Mouse (Mus musculus): ENCODE measurements around the gene Sycp1. TPM values are rescaled to one million over a fixed set of nuclear protein-coding genes. Genes with fewer than 3 reads are reported as not detected.

The Sycp1 gene
- polyA plus RNA-seq, 1 experiment from 2014 or later = not detected

DNA sequence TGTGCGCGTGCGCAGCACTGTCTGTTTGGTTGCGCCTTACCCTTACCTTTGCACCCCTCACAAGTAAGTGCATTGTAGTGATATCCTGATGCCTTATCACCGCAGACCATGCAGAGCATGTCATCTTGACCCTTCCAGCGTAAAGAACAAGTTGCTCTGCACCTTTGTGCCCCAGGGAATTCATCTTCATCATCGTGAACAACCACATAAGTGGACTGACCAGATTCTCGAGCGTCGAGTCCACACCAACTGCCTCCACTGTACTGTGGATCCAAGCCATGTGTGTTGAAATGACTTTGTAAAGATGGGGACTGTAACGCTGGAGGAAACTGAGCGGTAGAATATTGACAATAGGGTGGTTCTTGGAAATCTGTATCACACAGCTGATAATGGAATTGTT is 18.6 kb upstream of the Sycp1 start:
- Histone ChIP-seq H3K36me3 (ENCODE audit: control insufficient read depth, insufficient read depth) (no peaks in the 10 kb centered on the region), H3K4me2 (ENCODE audit: low read depth, low read length) (no peak overlapping the region), H3K4me3 (ENCODE audit: low read depth, low read length) (no peak overlapping the region), H3K9ac (ENCODE audit: low read depth, low read length) (no peak overlapping the region), H3K9me3 (replicated peaks; ENCODE audit: control insufficient read depth, low read length) (no peaks in the 10 kb centered on the region), H3K27me3 (ENCODE audit: control insufficient read depth, insufficient read depth, low read depth, low read length) (no peaks in the 10 kb centered on the region), H3K4me1 (ENCODE audit: control insufficient read depth, low read depth, low read length) (no peaks in the 10 kb centered on the region), H3K27ac (ENCODE audit: low read length) (no peak overlapping the region)
- ATAC-seq (ENCODE audit: low read depth) = no peak
- 77% methylated on average over 12 of the region's 12 CpGs for WGBS (ENCODE audit: insufficient replicate concordance)

DNA sequence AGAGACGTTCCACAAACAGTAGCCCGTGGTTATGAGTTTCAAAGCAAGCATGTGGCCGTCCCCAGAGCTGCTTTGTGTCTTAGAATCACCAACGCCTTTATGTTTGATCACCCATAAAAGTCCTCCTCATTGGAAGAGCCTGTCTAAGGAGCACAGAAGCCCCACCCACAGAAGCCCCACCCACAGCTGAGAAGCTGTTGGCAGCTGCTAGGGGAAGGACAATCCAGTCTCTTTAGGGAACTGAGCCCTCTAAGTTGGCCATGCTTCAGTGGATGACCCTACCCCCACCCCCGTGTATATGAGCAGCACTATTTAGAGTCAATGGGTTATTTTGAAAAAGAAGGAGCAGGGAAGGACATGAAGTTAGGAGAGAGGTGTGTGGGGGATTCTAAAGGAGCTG is 11.0 kb upstream of the Sycp1 start:
- 54% methylated on average over 5 of the region's 5 CpGs for WGBS (ENCODE audit: insufficient replicate concordance)
- H3K9me3 ChIP-seq (replicated peaks; ENCODE audit: control insufficient read depth, low read length) = no peaks in the 10 kb centered on the region
- peak; percentile 41; the same call in 1 of the 2 replicates for ATAC-seq (ENCODE audit: low read depth)
- no peak overlapping the region for H3K4me2 ChIP-seq (ENCODE audit: low read depth, low read length)
- no peak overlapping the region for H3K27ac ChIP-seq (ENCODE audit: low read length)
- no peaks in the 10 kb centered on the region for H3K27me3 ChIP-seq (ENCODE audit: control insufficient read depth, insufficient read depth, low read depth, low read length)
- no peak overlapping the region for H3K4me3 ChIP-seq (ENCODE audit: low read depth, low read length)
- no peaks in the 10 kb centered on the region for H3K4me1 ChIP-seq (ENCODE audit: control insufficient read depth, low read depth, low read length)
- no peaks in the 10 kb centered on the region for H3K36me3 ChIP-seq (ENCODE audit: control insufficient read depth, insufficient read depth)
- no peak overlapping the region for H3K9ac ChIP-seq (ENCODE audit: low read depth, low read length)

DNA sequence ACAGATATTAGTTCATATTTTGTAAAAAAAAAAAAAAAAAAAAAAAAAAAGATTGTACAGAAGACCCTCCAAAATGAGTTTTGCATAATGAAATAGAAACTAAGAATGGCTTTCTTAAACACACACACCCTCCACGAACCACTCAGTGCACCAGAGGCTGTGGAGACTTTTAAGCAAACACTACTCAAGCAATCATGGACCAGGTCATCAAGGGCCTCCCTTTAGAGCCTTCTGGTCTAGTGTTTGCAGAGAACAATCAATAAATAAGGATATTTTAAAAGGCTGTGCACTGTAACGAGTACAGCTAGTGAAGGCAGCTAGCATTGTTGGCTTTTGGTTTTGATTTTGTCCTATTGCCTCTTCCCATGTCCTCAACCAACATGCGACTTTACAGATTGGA is 10.4 kb upstream of the Sycp1 start:
- H3K36me3 ChIP-seq (ENCODE audit: control insufficient read depth, insufficient read depth) = no peaks in the 10 kb centered on the region
- WGBS (ENCODE audit: insufficient replicate concordance) = 50% methylated on average over 3 of the region's 3 CpGs
- H3K27ac ChIP-seq (ENCODE audit: low read length) = no peak overlapping the region
- H3K4me3 ChIP-seq (ENCODE audit: low read depth, low read length) = no peak overlapping the region
- no peak overlapping the region for H3K9ac ChIP-seq (ENCODE audit: low read depth, low read length)
- no peak for ATAC-seq (ENCODE audit: low read depth)
- H3K27me3 ChIP-seq (ENCODE audit: control insufficient read depth, insufficient read depth, low read depth, low read length) = no peaks in the 10 kb centered on the region
- H3K9me3 ChIP-seq (replicated peaks; ENCODE audit: control insufficient read depth, low read length) = no peaks in the 10 kb centered on the region
- H3K4me1 ChIP-seq (ENCODE audit: control insufficient read depth, low read depth, low read length) = no peaks in the 10 kb centered on the region
- no peak overlapping the region for H3K4me2 ChIP-seq (ENCODE audit: low read depth, low read length)

DNA sequence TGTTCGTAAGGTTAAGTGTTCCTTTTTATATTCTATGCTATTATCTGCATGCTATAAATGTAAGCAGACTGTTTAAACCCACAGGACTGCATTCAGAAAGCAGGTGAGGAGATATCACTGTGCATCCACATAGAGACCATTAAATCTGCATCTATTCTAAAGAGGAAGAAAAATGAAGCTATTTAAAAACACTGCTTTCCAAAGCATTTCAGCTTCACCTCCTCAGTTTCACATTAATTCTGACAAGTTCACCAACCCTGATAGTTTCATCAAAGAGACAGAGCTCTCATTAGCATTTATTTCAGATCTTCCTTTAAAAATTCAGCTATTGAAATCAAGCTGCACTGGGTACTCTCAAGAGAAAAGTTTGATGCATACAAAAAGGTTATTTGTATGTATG is 2.2 kb upstream of the Sycp1 start:
- H3K4me3 ChIP-seq (ENCODE audit: low read depth, low read length) = no peak overlapping the region
- H3K27ac ChIP-seq (ENCODE audit: low read length) = no peak overlapping the region
- ATAC-seq (ENCODE audit: low read depth) = no peak
- no peaks in the 10 kb centered on the region for H3K36me3 ChIP-seq (ENCODE audit: control insufficient read depth, insufficient read depth)
- H3K9me3 ChIP-seq (replicated peaks; ENCODE audit: control insufficient read depth, low read length) = no peaks in the 10 kb centered on the region; the same call in 1 of the 2 replicates
- no peak overlapping the region for H3K4me2 ChIP-seq (ENCODE audit: low read depth, low read length)
- H3K9ac ChIP-seq (ENCODE audit: low read depth, low read length) = no peak overlapping the region
- 65% methylated on average over 1 of the region's 1 CpGs for WGBS (ENCODE audit: insufficient replicate concordance)
- H3K27me3 ChIP-seq (ENCODE audit: control insufficient read depth, insufficient read depth, low read depth, low read length) = no peaks in the 10 kb centered on the region
- H3K4me1 ChIP-seq (ENCODE audit: control insufficient read depth, low read depth, low read length) = no peaks in the 10 kb centered on the region

DNA sequence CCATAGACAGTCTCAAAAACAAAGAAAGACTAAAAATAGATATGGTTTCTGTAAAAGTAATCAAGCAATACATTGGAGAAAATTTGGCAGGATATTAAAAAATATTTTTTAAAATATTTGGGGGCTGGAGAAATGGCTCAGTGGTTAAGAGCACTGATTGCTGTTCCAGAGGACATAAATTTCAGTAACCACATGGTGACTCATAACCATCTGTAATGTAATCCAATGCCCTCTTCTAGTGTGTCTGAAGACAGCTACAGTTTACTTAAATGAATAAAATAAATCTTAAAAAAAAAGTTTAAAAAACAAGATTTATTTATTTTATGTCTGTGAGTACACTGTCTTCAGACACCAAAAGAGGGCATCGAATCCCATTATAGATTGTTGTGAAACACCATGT is 36.8 kb downstream of the Sycp1 start:
- ATAC-seq (ENCODE audit: low read depth) = no peak
- WGBS (ENCODE audit: insufficient replicate concordance) = 83% methylated on average over 1 of the region's 1 CpGs
- Histone ChIP-seq H3K4me2 (ENCODE audit: low read depth, low read length) (no peak overlapping the region), H3K4me1 (ENCODE audit: control insufficient read depth, low read depth, low read length) (no peaks in the 10 kb centered on the region), H3K9me3 (replicated peaks; ENCODE audit: control insufficient read depth, low read length) (no peaks in the 10 kb centered on the region), H3K36me3 (ENCODE audit: control insufficient read depth, insufficient read depth) (no peaks in the 10 kb centered on the region), H3K27ac (ENCODE audit: low read length) (no peak overlapping the region), H3K4me3 (ENCODE audit: low read depth, low read length) (no peak overlapping the region), H3K9ac (ENCODE audit: low read depth, low read length) (no peak overlapping the region), H3K27me3 (ENCODE audit: control insufficient read depth, insufficient read depth, low read depth, low read length) (no peaks in the 10 kb centered on the region)

DNA sequence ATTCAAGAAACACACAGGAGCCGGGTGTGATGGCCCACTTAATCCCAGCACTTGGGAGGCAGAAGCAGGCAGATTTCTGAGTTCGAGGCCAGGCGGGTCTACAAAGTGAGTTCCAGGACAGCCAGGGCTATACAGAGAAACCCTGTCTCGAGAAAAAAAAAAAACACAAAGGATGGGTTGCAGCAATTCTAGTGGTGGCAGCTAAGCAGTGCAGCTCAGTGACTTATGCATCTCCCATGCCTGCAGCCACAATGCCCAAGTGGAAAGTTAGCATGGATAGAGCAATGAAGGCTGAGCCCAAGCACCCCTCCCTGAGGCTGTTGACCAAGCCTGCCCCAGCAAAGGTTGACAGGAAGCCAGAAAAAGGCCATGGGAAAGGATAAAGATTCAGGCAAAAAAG is 55.4 kb downstream of the Sycp1 start:
- Histone ChIP-seq H3K27me3 (ENCODE audit: control insufficient read depth, insufficient read depth, low read depth, low read length) (no peaks in the 10 kb centered on the region), H3K4me3 (ENCODE audit: low read depth, low read length) (no peak overlapping the region), H3K4me2 (ENCODE audit: low read depth, low read length) (no peak overlapping the region), H3K36me3 (ENCODE audit: control insufficient read depth, insufficient read depth) (no peaks in the 10 kb centered on the region), H3K4me1 (ENCODE audit: control insufficient read depth, low read depth, low read length) (no peaks in the 10 kb centered on the region), H3K27ac (ENCODE audit: low read length) (no peak overlapping the region), H3K9ac (ENCODE audit: low read depth, low read length) (no peak overlapping the region), H3K9me3 (replicated peaks; ENCODE audit: control insufficient read depth, low read length) (no peaks in the 10 kb centered on the region)
- no peak for ATAC-seq (ENCODE audit: low read depth)
- WGBS (ENCODE audit: insufficient replicate concordance) = 54% methylated on average over 4 of the region's 4 CpGs

DNA sequence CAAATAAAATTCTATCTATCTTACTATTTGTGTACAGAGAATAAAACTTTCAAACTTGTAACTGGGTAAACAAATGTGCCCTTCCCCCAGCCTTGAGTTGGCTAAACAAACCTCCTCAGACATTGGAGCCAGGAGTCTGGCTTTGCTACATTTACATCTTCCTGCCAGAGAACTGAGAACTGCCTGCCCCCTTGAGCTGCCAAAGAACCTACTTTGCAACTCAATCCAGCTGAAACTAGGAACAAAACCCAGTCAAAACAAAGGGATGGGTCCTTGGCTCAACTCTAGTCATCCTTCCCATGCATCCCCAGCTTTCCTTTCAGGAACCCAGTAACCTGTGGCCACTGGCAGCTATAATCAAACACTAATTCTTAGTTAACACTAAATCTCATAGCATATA is 87.2 kb downstream of the Sycp1 start:
- no peaks in the 10 kb centered on the region for H3K9me3 ChIP-seq (replicated peaks; ENCODE audit: control insufficient read depth, low read length)
- H3K9ac ChIP-seq (ENCODE audit: low read depth, low read length) = no peak overlapping the region
- ATAC-seq (ENCODE audit: low read depth) = no peak
- no peaks in the 10 kb centered on the region for H3K4me1 ChIP-seq (ENCODE audit: control insufficient read depth, low read depth, low read length)
- no peak overlapping the region for H3K4me3 ChIP-seq (ENCODE audit: low read depth, low read length)
- H3K27ac ChIP-seq (ENCODE audit: low read length) = no peak overlapping the region
- no peaks in the 10 kb centered on the region for H3K27me3 ChIP-seq (ENCODE audit: control insufficient read depth, insufficient read depth, low read depth, low read length)
- no peak overlapping the region for H3K4me2 ChIP-seq (ENCODE audit: low read depth, low read length)
- no peaks in the 10 kb centered on the region for H3K36me3 ChIP-seq (ENCODE audit: control insufficient read depth, insufficient read depth)

DNA sequence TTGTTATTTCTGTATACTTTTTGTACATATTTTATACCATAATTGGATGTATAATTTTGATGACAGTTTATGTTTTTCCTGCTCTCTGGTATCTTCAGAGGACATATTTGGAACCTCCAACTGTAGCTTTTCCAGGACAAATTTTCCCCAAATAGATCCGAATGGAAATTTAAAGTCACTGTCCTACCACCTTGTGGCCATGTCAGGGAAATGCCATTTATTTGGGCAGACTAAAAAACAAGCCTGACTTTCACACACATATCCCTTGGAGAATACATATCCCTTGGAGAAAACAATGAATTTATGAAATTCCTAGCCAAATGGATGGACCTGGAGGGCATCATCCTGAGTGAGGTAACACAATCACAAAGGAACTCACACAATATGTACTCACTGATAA is 93.5 kb downstream of the Sycp1 start:
- H3K9me3 ChIP-seq (replicated peaks; ENCODE audit: control insufficient read depth, low read length) = no peaks in the 10 kb centered on the region
- no peak overlapping the region for H3K27ac ChIP-seq (ENCODE audit: low read length)
- no peak overlapping the region for H3K4me3 ChIP-seq (ENCODE audit: low read depth, low read length)
- no peaks in the 10 kb centered on the region for H3K4me1 ChIP-seq (ENCODE audit: control insufficient read depth, low read depth, low read length)
- H3K36me3 ChIP-seq (ENCODE audit: control insufficient read depth, insufficient read depth) = no peaks in the 10 kb centered on the region
- H3K9ac ChIP-seq (ENCODE audit: low read depth, low read length) = no peak overlapping the region
- no peak overlapping the region for H3K4me2 ChIP-seq (ENCODE audit: low read depth, low read length)
- no peak for ATAC-seq (ENCODE audit: low read depth)
- 41% methylated on average over 1 of the region's 1 CpGs for WGBS (ENCODE audit: insufficient replicate concordance)
- H3K27me3 ChIP-seq (ENCODE audit: control insufficient read depth, insufficient read depth, low read depth, low read length) = no peaks in the 10 kb centered on the region

DNA sequence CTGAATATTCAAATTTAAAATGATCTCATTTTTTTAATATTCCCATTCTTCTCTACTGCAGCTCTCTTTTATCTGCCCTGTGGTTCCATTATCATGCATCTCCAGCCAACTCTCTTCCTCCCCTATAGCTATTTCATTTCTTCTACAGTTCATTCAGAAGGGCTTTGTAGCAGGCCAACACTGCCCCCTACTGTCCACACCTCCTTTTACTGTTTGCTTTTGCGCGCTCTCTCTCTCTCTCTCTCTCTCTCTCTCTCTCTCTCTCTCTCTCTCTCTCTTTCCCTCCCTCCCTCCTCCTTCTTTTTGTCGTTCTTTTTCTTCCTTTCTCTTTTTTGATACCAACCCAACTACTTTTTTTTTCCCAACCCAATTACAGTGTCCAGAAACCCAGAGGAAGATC is 132.0 kb downstream of the Sycp1 start:
- Histone ChIP-seq H3K4me2 (ENCODE audit: low read depth, low read length) (no peak overlapping the region), H3K27me3 (ENCODE audit: control insufficient read depth, insufficient read depth, low read depth, low read length) (no peaks in the 10 kb centered on the region), H3K9ac (ENCODE audit: low read depth, low read length) (no peak overlapping the region), H3K4me1 (ENCODE audit: control insufficient read depth, low read depth, low read length) (no peaks in the 10 kb centered on the region), H3K4me3 (ENCODE audit: low read depth, low read length) (no peak overlapping the region), H3K27ac (ENCODE audit: low read length) (no peak overlapping the region), H3K36me3 (ENCODE audit: control insufficient read depth, insufficient read depth) (no peaks in the 10 kb centered on the region), H3K9me3 (replicated peaks; ENCODE audit: control insufficient read depth, low read length) (no peaks in the 10 kb centered on the region)
- ATAC-seq (ENCODE audit: low read depth) = no peak
- WGBS (ENCODE audit: insufficient replicate concordance) = 0% methylated on average over 3 of the region's 3 CpGs

DNA sequence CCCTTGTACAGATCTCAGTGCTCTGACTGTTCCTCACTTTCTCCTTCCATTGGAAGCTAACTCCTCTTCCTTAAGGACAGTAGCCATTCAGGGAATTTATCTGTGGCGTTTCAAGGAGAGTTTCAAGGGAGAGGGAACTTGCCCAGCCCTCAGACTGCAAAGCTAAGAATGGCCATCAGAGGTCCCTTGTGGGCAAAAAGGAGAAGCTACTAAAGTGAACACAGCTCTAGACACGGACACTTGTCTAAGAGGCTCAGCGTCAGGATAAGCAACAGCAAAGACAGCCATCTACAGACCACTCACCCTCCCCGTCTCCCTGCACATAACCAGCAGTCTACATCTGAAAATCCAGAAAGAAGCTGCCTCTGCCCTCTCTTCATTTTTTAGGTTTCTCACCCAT is 148.5 kb downstream of the Sycp1 start:
- H3K4me1 ChIP-seq (ENCODE audit: control insufficient read depth, low read depth, low read length) = no peaks in the 10 kb centered on the region
- no peak overlapping the region for H3K4me2 ChIP-seq (ENCODE audit: low read depth, low read length)
- no peaks in the 10 kb centered on the region for H3K9me3 ChIP-seq (replicated peaks; ENCODE audit: control insufficient read depth, low read length)
- ATAC-seq (ENCODE audit: low read depth) = no peak
- no peak overlapping the region for H3K9ac ChIP-seq (ENCODE audit: low read depth, low read length)
- no peak overlapping the region for H3K4me3 ChIP-seq (ENCODE audit: low read depth, low read length)
- 13% methylated on average over 4 of the region's 4 CpGs for WGBS (ENCODE audit: insufficient replicate concordance)
- no peaks in the 10 kb centered on the region for H3K27me3 ChIP-seq (ENCODE audit: control insufficient read depth, insufficient read depth, low read depth, low read length)
- no peak overlapping the region for H3K27ac ChIP-seq (ENCODE audit: low read length)
- H3K36me3 ChIP-seq (ENCODE audit: control insufficient read depth, insufficient read depth) = no peaks in the 10 kb centered on the region
